Mouse (Mus musculus) kidney, embryonic 16.5 days (tissue): Measurements from ENCODE around the gene B130006D01Rik. TPM values are rescaled to one million over a fixed set of nuclear protein-coding genes. Genes with fewer than 3 reads are reported as not detected.
"Not testable (repeated sequence)": the region's sequence is repeated elsewhere in the genome, so short reads cannot be mapped to it uniquely, and the experiment has no call there.

Experiments used
- ATAC-seq: fragments of 200-750 bp; cut with Nextera tagmentation; 2 replicates; pipeline ENCODE4 v1.8.0; 2017; ENCODE audit warnings: moderate TSS enrichment; ENCODE audit not compliant: low FRiP score, low TSS enrichment
- H3K27ac ChIP-seq: fragments of 300-500 bp; sonication (generic); 2 replicates; pipeline ENCODE4 v1.5.1; 2014; ENCODE audit warnings: low read length
- H3K27me3 ChIP-seq: fragments of 300-500 bp; sonication (generic); 2 replicates; pipeline ENCODE4 v1.6.1; 2014; ENCODE audit warnings: low read length, control low read depth, mixed read lengths; ENCODE audit not compliant: insufficient read depth
- H3K36me3 ChIP-seq: fragments of 300-500 bp; sonication (generic); 2 replicates; pipeline ENCODE4 v1.6.1; 2014; ENCODE audit warnings: low read length, control low read depth, mixed read lengths; ENCODE audit not compliant: insufficient read depth
- H3K4me1 ChIP-seq: fragments of 300-500 bp; sonication (generic); 2 replicates; pipeline ENCODE4 v1.6.1; 2014; ENCODE audit warnings: low read length, control low read depth, mixed read lengths; ENCODE audit not compliant: insufficient read depth
- H3K4me2 ChIP-seq: fragments of 300-500 bp; sonication (generic); replicated peaks from 2 replicates; pipeline ENCODE4 v1.6.1; 2014; ENCODE audit warnings: low read depth, low read length
- H3K4me3 ChIP-seq: fragments of 300-500 bp; sonication (generic); 2 replicates; pipeline ENCODE4 v1.5.1; 2014; ENCODE audit warnings: mild to moderate bottlenecking, low read length
- H3K9ac ChIP-seq: fragments of 300-500 bp; sonication (generic); replicated peaks from 2 replicates; pipeline ENCODE4 v1.6.1; 2014; ENCODE audit warnings: low read length
- H3K9me3 ChIP-seq: fragments of 300-500 bp; sonication (generic); 2 replicates; pipeline ENCODE4 v1.6.1; 2016; ENCODE audit warnings: low read length, control low read depth
- WGBS: fragments of 180-500 bp; shearing (Covaris S2); extraction: QIAGEN DNeasy Blood & Tissue Kit; methylation state at CpG from one replicate; pipeline ENCODE4 v1.1.7; 2014; 5-methylcytosine and 5-hydroxymethylcytosine counted together
- polyA plus RNA-seq: library from polyadenylated mRNA; unstranded; fragments of >200 nt; fragmentation: Nextera tagmentation; extraction: Ambion mirVana; gene quantifications from 2 replicates; pipeline ENCODE4 v1.2.1, GENCODE M21; 2015

The B130006D01Rik gene
- polyA plus RNA-seq, 1 experiment from 2014 or later: 1.1 TPM

DNA sequence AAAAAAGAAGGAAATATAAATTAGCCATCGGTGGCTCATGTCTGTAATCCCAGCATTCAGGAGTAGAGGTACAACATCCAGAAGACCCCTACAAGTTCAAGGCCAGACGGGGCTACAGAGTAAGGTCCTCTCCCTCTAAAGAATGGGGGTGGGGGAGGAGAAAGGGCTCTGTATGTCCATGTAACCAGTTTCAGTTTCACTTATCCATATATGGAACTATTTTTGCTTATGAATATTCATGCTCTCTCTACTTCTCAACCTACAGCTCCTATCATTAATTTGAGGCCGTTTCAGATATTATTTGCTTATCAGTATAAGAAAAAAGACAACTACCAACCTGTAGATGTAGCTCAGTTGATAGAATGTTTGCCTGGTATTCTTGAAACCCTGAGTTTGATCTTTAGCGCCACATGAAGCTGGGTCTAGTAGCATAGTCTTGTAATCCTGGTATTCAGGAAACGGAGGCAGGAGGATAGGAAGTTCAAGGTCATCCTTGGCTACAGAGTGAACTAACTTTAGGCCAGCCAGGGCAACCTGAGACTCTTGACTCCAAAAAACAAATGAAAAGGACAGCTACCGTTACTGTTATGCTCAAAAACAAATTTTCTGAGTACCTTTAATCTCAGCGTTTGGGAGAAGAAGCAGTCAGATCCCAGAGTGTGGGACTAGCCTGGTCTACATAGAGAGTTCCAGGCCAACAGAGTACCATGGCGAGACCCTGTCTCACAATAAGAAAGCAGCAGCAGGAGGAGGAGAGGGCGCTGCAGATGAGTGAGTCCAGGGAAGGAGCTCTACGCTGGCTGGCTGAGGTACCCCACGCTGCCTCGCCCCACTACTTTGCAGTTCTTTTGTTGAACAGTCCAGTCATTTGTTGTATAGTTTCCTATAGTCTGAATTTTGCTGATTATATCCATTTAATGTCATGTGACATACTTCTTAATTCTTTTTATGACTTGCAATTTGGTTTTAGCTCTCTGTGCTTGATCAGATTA is 5.8 kb downstream of the B130006D01Rik start:
- H3K9me3 ChIP-seq: no peaks in the 10 kb centered on the region
- no peaks in the 10 kb centered on the region for H3K27me3 ChIP-seq
- H3K9ac ChIP-seq: no peak overlapping the region
- no peaks in the 10 kb centered on the region for H3K36me3 ChIP-seq
- no peak overlapping the region for H3K4me2 ChIP-seq
- ATAC-seq: no peak
- 79% methylated on average over 12 of the region's 12 CpGs for WGBS
- H3K27ac ChIP-seq: no peak overlapping the region
- H3K4me1 ChIP-seq: no peaks in the 10 kb centered on the region
- H3K4me3 ChIP-seq: no peak overlapping the region

DNA sequence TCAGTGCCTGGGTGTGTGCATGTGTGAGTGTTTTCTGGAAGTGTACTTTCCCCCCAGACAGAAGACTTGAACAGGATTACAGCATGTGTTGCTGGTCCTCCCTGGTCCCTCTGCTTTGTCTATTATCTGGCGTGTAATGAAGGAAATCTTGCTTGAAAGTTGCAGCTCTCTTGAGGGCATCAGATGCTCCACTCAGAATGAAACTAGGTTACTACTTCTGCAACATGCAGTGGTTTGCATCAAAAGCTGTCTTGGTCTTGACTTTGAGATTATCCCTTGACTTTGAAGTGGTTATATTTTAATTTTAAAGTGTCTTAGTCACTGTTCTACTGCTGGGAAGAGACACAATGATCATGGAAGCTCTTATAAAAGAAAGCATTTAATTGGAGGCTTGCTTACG is 11.1 kb downstream of the B130006D01Rik start:
- no peaks in the 10 kb centered on the region for H3K9me3 ChIP-seq
- 92% methylated on average over 2 of the region's 2 CpGs for WGBS
- H3K4me1 ChIP-seq: no peaks in the 10 kb centered on the region
- H3K36me3 ChIP-seq: no peaks in the 10 kb centered on the region
- H3K27me3 ChIP-seq: no peaks in the 10 kb centered on the region
- H3K4me2 ChIP-seq: no peak overlapping the region
- no peak overlapping the region for H3K9ac ChIP-seq
- no peak overlapping the region for H3K27ac ChIP-seq
- no peak overlapping the region for H3K4me3 ChIP-seq
- no peak for ATAC-seq

DNA sequence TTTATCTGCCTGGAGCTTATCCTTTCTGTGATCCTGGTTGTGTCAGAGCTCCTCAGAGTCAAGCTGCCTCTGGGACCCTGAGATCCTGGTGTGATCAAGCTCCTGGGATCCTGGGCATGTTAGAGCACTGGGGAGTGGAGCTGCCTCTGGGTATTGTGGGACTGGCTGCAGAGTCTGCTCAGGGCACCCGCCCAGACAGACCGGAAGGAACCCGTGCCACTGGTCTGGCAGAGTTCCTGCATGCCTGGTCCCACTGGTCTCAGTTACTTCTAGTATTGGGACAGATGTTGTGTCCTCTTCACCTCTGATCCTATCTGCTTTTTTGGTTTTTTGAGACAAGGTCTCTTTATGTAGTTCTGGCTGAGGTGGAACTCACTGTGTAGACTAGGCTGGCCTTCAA is 14.4 kb downstream of the B130006D01Rik start:
- 81% methylated on average over 3 of the region's 3 CpGs for WGBS
- Histone ChIP-seq H3K4me1 (no peaks in the 10 kb centered on the region), H3K36me3 (no peaks in the 10 kb centered on the region), H3K4me3 (no peak overlapping the region), H3K4me2 (no peak overlapping the region), H3K27me3 (no peaks in the 10 kb centered on the region), H3K9me3 (no peaks in the 10 kb centered on the region), H3K27ac (no peak overlapping the region; the same call in 1 of the 2 replicates), H3K9ac (no peak overlapping the region)
- ATAC-seq: no peak

DNA sequence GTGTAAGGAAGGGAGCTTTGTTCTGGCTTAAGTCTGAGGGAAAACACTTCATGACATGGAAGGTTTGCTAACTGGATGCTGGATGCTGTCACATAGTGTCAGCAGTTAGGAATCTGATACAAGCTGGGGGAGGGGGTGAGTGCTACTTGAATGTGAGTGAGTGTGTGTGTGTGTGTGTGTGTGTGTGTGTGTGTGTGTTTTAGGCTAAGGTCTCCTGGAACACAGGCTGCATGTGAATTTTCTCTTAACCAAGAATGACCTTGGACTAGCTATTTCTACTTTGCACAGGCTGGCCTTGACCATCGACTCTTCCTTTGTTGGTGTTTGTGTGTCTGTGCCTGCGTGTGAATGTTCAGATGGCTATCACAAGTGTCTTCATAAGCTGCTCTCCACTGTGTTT is 21.1 kb downstream of the B130006D01Rik start:
- no peak for ATAC-seq
- H3K9me3 ChIP-seq: no peaks in the 10 kb centered on the region

DNA sequence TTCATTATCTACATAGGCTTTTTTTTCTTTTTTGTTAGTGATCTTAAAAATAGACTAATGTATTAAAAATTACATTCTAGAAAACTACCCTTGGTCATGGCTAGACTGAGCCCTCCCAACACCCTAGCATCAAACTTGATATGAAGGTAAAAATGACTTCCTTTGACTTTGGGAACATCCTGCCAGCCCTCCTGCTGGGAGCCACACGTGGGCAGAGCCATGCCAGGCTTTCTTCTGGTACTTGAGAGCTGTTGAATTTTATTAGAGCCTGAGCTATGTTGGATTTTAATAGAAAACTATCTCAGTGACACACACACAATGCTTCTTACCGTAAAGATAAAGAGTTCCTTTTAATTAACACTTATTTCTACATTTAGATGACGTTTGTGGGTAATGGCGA is 23.4 kb downstream of the B130006D01Rik start:
- ATAC-seq: no peak
- H3K4me3 ChIP-seq: no peak overlapping the region
- no peaks in the 10 kb centered on the region for H3K4me1 ChIP-seq
- no peaks in the 10 kb centered on the region for H3K27me3 ChIP-seq
- H3K4me2 ChIP-seq: no peak overlapping the region
- H3K9ac ChIP-seq: no peak overlapping the region
- no peaks in the 10 kb centered on the region for H3K9me3 ChIP-seq
- H3K36me3 ChIP-seq: peaks cover 8% of the 10 kb centered on the region; the same call in 1 of the 2 replicates
- no peak overlapping the region for H3K27ac ChIP-seq
- 78% methylated on average over 4 of the region's 4 CpGs for WGBS

More for the DNA sequence above, 21.1 kb downstream of the B130006D01Rik start:
- no peaks in the 10 kb centered on the region for H3K4me1 ChIP-seq
- WGBS: 94% methylated on average over 2 of the region's 2 CpGs
- no peaks in the 10 kb centered on the region for H3K27me3 ChIP-seq
- H3K9ac ChIP-seq: no peak overlapping the region
- no peak overlapping the region for H3K4me3 ChIP-seq
- H3K36me3 ChIP-seq: 0 out of 2 replicates have a peak, but pooled peaks cover under 1% of the 10 kb centered on the region
- no peak overlapping the region for H3K27ac ChIP-seq
- no peak overlapping the region for H3K4me2 ChIP-seq

DNA sequence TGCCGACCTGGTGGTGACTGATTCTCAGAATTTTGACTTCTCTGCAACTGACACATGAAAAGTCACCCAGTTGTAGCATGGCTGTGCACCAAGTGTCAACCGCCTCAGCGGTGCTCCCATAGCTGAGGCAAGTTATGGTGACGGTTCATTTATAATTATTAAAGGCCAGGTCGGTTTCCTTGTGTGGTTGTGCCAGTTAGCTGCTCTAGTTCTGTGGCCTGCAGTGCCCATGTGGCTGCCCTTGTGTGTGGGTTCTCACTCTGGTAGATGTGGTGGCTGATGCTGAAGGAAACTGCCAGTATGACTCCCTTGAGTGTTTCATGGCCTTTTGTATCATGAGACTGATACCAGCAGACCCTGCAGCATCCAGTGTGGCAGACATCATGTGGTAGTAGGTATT is 24.9 kb downstream of the B130006D01Rik start:
- ATAC-seq: no peak
- no peak overlapping the region for H3K9ac ChIP-seq
- no peaks in the 10 kb centered on the region for H3K4me1 ChIP-seq
- no peaks in the 10 kb centered on the region for H3K9me3 ChIP-seq
- H3K4me2 ChIP-seq: no peak overlapping the region
- peaks cover 10% of the 10 kb centered on the region for H3K36me3 ChIP-seq
- WGBS: 89% methylated on average over 5 of the region's 5 CpGs
- no peak overlapping the region for H3K4me3 ChIP-seq
- no peaks in the 10 kb centered on the region for H3K27me3 ChIP-seq
- H3K27ac ChIP-seq: no peak overlapping the region

DNA sequence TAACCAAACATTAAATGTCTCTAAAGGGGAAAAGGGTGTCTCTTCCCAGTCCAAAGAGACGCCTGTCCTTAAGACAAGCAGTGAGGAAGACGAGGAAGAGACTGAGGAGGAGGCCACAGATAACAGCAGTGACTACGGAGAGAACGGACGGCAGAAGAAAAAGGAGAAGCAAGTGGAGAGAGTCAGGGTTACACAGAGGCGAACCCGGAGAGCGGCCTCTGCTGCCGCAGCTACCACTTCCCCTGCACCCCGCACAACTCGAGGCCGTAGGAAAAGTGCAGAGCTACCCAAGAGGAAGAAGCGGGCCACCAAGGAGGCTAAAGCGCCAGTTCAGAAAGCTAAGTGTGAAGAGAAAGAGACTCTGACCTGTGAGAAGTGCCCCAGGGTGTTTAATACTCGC is 26.2 kb downstream of the B130006D01Rik start:
- H3K27ac ChIP-seq: no peak overlapping the region
- H3K9me3 ChIP-seq: no peaks in the 10 kb centered on the region
- WGBS: 87% methylated on average over 15 of the region's 15 CpGs
- no peak overlapping the region for H3K4me3 ChIP-seq
- H3K9ac ChIP-seq: no peak overlapping the region
- no peaks in the 10 kb centered on the region for H3K27me3 ChIP-seq
- no peak overlapping the region for H3K4me2 ChIP-seq
- ATAC-seq: no peak
- peaks cover 21% of the 10 kb centered on the region for H3K36me3 ChIP-seq
- no peaks in the 10 kb centered on the region for H3K4me1 ChIP-seq

DNA sequence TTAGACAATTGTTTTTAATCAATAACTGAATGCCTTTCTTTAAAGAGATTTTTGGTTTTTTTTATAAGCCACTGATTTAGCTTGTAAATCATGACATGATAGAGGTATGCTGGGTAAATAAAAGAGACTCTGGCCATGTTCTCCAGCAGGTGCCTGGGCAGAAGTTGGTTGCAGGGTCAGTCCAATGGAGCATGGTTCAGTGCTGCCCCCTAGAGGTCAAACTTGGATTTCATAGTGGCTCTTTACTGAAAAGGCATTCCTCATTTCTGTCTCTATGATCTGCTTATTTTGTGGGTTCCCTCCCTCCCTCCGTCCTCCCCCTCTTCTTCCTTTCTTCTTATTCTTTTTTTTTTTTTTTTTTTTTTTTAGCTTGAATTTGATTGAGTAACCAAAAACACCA is 27.6 kb downstream of the B130006D01Rik start:
- H3K9ac ChIP-seq: no peak overlapping the region
- H3K27me3 ChIP-seq: no peaks in the 10 kb centered on the region
- H3K4me2 ChIP-seq: no peak overlapping the region
- H3K4me1 ChIP-seq: no peaks in the 10 kb centered on the region
- H3K36me3 ChIP-seq: peaks cover 30% of the 10 kb centered on the region
- H3K27ac ChIP-seq: no peak overlapping the region
- H3K9me3 ChIP-seq: no peaks in the 10 kb centered on the region
- WGBS: 17% methylated on average over 1 of the region's 1 CpGs
- no peak overlapping the region for H3K4me3 ChIP-seq
- ATAC-seq: no peak

DNA sequence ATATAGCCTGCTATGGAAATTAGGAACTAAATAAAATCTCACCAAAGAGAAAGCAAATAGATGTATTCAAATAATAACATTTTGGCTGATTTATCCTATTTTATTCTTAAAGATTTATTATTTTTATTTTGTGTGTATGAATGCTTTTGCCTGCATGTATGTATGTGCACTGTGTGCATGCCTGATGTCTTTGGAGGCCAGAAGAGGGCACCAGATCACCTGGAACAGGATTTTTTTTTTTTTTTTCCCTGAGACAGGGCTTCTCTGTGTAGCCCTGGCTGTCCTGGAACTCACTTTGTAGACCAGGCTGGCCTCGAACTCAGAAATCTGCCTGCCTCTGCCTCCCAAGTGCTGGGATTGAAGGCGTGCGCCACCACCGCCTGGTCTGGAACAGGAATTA is 31.8 kb downstream of the B130006D01Rik start:
- ATAC-seq, H3K27ac ChIP-seq, H3K9ac ChIP-seq, H3K4me1 ChIP-seq, H3K27me3 ChIP-seq, H3K4me3 ChIP-seq, H3K9me3 ChIP-seq, H3K4me2 ChIP-seq: not testable (repeated sequence)
- peaks cover 30% of the 10 kb centered on the region for H3K36me3 ChIP-seq
- WGBS: 97% methylated on average over 4 of the region's 4 CpGs

DNA sequence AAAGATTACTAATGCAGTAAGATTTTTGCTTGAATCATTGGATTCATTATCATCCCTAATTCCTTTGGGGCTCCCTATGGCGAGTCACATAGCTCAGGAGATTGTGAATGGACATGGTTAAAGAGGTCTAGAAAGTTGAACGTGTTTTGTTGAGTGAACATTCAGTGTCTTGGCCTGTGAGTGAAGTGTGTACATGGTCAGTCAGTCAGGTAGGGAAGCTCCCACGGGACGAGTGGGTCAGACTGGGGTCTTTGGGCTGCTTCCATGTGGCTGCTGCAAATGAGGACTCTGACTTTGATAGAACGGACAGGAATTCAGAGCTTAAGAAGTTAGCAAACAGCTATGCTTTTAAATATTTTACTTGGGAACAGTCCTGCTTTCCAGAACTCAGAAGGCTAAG is 37.1 kb downstream of the B130006D01Rik start:
- no peak overlapping the region for H3K4me3 ChIP-seq
- no peak for ATAC-seq
- H3K4me1 ChIP-seq: peaks cover 4% of the 10 kb centered on the region; the same call in 1 of the 2 replicates
- WGBS: 82% methylated on average over 5 of the region's 5 CpGs
- no peak overlapping the region for H3K4me2 ChIP-seq
- no peak overlapping the region for H3K27ac ChIP-seq
- H3K9ac ChIP-seq: no peak overlapping the region
- no peaks in the 10 kb centered on the region for H3K9me3 ChIP-seq
- no peaks in the 10 kb centered on the region for H3K27me3 ChIP-seq
- H3K36me3 ChIP-seq: peaks cover 28% of the 10 kb centered on the region
